Mouse (Mus musculus) splenic B cell, adult 2 months (primary cell): ENCODE results near the gene Hes3.

Experiments used
- DNase-seq: peaks from one replicate; pipeline ENCODE4 v3.0.0-alpha.2; 2011; ENCODE audit warnings: low read depth, low spot score
- H3K27me3 ChIP-seq: 2 replicates; pipeline ENCODE4 v1.6.1; 2012; ENCODE audit warnings: mild to moderate bottlenecking, low read length, moderate library complexity, mixed read lengths; ENCODE audit not compliant: control insufficient read depth, poor library complexity, insufficient read depth, severe bottlenecking
- H3K36me3 ChIP-seq: 2 replicates; pipeline ENCODE4 v1.6.1; 2012; ENCODE audit warnings: mild to moderate bottlenecking, low read length, moderate library complexity, mixed read lengths; ENCODE audit not compliant: control insufficient read depth, poor library complexity, insufficient read depth, severe bottlenecking

The Hes3 gene

DNA sequence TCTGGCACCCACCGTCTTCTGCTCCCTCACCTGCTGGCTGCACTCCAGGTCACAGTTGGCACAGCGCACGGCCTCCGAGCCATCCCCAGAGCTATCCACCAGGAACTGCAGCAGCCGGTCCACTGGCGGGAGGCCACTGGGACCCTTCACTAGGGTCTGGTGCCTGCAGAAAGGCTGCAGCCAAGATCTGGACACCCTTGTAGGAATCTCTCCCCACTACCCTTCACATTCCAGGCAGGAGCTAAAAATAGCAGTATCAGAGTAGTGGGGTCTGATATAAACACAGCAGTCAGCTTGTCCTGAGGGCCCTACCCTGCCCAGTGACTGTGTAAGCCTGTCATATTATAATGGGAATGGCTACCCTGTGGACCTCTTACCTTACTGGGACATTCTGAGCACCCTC, 26.2 kb upstream of the Hes3 start:
- H3K27me3 ChIP-seq = no peaks in the 10 kb centered on the region
- no peaks in the 10 kb centered on the region for H3K36me3 ChIP-seq
- no peak for DNase-seq

DNA sequence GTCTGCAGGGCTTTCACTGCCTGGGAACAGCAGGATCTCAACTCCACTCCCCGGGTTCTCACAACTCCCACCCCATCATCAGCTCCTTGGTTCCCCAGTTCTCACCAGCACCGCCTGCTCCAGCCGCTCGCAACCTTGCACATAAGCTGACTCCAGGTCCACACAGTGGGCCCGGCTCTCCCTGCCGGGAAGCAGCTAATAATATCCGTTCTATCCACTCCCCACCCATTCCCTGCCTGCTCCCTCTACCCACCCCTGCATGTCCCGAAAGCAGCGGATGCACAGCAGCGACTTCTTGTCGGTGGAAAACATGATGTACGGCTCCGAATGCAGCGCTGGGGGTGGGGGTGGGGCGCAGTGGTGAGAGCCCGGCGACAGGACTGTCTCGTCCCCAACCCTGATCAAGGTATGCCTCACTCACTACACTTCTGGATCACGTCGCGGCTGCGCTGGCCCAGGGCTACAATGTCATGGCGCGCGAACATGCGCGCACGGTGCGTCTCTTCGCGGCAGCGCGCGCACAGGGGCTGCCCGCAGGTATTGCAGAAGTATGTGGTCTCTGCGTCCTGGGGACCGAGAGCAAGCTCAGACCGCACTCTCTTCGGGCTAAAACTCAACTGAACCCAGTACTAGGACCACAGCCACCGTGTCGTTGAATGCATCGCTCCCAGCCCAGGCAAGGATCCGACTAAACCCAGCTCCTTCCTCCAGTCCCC, 24.2 kb upstream of the Hes3 start:
- Histone ChIP-seq H3K27me3 (no peaks in the 10 kb centered on the region), H3K36me3 (no peaks in the 10 kb centered on the region)
- peak; percentile 27 for DNase-seq

DNA sequence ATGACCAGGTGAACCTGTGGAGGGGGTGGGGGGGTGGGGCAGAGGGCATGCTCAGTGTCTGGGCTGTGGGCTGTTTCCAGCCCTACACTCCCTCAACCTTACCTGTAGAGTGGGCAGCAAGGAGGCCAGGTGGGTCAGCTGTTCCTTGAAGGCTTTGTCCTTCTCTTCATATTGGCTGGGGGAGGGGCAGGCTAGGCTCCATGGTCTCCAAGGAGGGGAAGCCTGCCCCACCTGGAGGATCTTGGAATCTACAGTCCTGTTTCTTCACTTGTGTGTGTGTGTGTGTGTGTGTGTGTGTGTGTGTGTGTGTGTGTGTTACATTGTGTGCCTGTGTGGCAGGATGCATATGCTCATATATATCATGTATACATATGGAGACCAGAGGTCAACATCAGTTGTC, 22.5 kb upstream of the Hes3 start:
- Histone ChIP-seq H3K27me3 (no peaks in the 10 kb centered on the region), H3K36me3 (no peaks in the 10 kb centered on the region; the same call in 1 of the 2 replicates)
- no peak for DNase-seq

DNA sequence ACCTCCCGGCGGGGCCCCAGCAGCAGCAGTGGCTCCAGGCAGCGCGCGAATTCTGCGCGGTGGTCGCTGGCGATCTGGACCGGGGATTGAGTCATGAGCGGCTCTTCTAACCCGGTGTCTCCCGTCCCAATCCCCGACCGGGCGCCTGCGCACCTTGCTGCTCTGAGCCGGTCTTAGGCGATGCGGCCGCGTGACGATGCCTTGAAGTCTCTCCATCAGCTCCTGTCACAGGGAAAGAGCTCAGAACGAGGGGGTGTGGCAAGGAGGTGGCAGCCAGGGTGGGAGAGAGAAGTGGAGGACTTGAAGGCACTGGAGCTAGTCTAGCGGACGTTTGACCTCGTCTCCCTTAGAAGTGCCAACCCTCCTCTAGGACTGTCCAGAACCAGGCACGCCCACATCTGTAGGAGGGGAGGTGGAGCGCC, 21.8 kb upstream of the Hes3 start:
- DNase-seq = no peak

DNA sequence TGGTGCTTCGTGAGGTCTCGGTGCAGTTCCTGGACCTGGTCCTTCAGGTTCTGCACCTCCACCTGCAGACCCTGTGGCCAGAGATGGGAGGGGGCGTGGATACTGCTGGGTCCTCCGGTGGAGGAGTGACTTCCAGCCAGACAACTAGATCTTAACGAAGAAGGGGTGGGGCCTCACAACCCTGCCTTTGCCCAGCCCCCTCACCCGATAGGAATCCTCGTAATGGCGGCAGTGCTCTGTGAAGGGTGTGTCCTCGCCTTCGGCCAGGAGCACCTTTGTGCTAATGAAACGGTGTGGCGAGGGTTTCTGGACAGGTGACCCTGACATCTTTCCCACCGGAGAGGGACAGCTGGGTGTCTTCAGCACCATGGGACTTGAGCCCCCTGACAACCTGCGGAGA, 20.7 kb upstream of the Hes3 start:
- DNase-seq = no peak
- no peaks in the 10 kb centered on the region for H3K27me3 ChIP-seq
- H3K36me3 ChIP-seq = no peaks in the 10 kb centered on the region; the same call in 1 of the 2 replicates

More for the DNA sequence above, 21.8 kb upstream of the Hes3 start:
- H3K27me3 ChIP-seq = no peaks in the 10 kb centered on the region
- no peaks in the 10 kb centered on the region; the same call in 1 of the 2 replicates for H3K36me3 ChIP-seq

DNA sequence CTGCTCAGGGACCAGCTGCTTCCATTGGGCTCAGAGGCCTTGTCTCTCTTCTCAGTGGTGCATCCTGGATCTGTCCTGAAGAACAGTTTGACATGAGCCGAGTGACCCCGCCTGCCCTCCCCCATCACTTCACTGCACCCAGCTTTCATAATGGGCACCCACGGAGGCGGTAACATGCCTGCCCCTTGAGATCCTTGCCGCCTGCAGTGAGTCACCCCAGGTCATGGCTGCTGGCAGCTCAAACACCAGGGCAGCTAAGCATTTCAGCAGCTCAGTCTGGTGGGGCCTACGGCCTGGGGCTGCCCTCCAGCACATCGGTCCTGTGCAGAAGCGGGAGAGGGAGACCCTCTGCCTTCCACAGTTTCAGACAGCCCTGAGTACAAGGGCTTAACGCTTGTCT, 16.1 kb upstream of the Hes3 start:
- Histone ChIP-seq H3K27me3 (no peaks in the 10 kb centered on the region), H3K36me3 (peaks cover 10% of the 10 kb centered on the region)
- DNase-seq = no peak

DNA sequence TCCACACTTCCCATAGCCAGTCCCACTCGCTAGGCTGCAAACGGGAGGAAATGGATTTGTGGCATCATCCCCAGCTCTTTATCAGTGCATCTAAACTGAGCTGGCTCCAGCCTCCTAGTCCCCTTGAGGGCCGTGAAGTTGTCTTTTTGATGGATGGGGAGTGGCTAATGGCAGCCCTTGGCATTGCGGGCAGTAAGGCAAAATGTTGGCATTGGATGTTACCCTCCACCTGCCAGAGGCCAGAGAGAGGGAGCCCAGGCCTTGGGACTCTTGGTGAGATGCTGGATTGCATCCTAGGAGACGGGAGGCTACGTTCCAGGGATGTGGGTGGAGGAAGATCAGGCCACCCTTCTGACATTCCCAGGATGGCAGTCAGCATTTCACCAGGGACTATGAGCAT, 14.5 kb upstream of the Hes3 start:
- Histone ChIP-seq H3K36me3 (peaks cover 10% of the 10 kb centered on the region), H3K27me3 (no peaks in the 10 kb centered on the region)
- no peak for DNase-seq

DNA sequence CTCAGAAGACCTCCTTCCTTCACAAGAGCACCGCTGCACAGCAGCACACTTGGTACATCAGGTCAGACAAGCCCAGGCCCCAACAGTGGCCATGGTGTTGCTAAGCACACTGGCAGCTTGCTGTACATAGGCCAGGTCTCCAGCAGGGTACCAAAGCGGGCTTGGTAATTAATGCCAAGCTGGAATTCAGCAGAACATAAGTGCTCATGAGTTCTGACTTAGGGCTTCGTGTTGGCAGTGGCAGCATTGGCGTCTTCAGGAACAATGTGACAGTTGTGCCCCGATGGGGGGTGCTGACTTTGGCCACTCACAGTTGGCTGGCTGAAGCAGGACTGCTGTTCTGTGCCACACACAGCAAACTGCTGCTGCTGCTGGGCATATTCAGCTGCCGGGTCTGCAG, 13.2 kb upstream of the Hes3 start:
- Histone ChIP-seq H3K36me3 (peaks cover 10% of the 10 kb centered on the region), H3K27me3 (no peaks in the 10 kb centered on the region)
- DNase-seq = no peak

DNA sequence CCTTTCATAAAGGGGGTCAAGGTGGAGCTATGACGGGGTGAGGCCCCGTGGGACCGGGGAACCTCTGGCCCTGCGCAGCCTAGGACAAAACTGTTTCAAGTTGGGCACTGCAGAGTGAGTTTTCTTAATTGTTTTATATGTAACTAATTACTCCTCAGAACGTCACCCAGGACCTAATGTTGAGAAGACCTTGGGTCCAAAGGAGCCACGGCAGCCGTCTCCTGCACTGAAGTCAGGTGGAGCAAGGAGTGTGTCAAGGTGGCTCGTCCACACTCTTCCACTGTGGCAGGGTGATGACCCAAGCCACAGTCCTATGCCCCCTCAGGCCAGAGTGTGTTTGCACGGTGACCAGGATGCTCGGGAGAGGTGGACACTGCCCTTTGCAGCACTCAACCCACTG, 11.7 kb upstream of the Hes3 start:
- H3K36me3 ChIP-seq = peaks cover 10% of the 10 kb centered on the region
- H3K27me3 ChIP-seq = no peaks in the 10 kb centered on the region
- DNase-seq = no peak

DNA sequence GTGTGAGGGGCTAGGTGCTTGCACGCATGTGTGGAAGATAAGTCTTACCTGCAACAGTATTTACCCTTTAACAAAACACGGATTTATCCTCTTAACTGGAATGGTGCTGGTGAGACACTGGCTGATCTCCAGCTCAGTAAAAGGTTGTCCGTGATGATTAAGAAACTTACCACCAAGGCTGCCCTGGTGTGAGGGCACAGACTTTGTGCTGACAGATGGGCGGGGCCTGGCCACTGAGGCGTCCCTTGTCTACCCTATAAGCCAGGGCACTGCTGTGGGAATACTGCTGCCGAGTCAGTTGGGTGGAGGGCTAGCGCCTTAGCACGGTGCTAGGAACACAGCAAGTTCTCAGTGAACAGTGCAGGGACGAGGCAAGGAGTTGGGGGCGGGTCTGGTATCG, 10.6 kb upstream of the Hes3 start:
- Histone ChIP-seq H3K36me3 (peaks cover 10% of the 10 kb centered on the region), H3K27me3 (no peaks in the 10 kb centered on the region)
- DNase-seq = no peak

DNA sequence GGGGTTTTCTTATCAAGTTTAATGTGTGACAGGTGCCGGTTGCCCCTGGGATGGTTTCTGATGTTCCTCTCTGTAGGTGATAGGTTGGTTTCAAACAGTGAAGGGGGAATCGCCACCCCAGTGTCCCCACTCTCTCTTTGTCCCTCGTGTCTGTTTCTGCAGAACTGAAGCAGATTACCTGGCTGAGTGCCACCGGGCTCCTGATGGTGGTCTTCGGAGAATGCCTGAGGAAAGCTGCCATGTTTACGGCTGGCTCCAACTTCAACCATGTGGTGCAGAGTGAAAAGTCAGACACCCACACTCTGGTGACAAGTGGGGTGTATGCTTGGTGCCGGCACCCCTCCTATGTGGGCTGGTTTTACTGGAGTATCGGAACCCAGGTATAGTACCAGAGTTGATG, 8.9 kb upstream of the Hes3 start:
- no peak for DNase-seq
- Histone ChIP-seq H3K27me3 (no peaks in the 10 kb centered on the region), H3K36me3 (peaks cover 10% of the 10 kb centered on the region)

DNA sequence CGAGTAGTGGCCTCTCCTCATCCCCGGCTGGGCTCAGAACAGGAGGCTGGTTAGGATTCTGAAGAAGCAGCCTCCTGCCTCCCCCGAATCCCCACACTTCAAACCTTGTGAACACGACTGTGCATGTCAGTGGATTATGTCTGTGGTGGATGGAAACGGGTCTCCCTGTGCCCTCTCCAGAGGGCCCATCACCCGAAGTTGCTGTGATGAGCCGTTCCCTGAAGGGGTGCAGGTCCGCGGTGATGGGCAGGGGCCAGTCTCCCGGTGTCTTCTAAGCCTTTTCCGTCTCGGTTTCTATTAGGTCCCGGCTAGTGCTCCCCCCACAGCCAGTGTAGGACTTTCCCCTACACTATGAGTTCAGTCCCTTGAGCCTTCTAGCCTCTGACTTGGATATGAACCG, 7.4 kb upstream of the Hes3 start:
- DNase-seq = no peak
- H3K36me3 ChIP-seq = peaks cover 7% of the 10 kb centered on the region
- no peaks in the 10 kb centered on the region for H3K27me3 ChIP-seq

DNA sequence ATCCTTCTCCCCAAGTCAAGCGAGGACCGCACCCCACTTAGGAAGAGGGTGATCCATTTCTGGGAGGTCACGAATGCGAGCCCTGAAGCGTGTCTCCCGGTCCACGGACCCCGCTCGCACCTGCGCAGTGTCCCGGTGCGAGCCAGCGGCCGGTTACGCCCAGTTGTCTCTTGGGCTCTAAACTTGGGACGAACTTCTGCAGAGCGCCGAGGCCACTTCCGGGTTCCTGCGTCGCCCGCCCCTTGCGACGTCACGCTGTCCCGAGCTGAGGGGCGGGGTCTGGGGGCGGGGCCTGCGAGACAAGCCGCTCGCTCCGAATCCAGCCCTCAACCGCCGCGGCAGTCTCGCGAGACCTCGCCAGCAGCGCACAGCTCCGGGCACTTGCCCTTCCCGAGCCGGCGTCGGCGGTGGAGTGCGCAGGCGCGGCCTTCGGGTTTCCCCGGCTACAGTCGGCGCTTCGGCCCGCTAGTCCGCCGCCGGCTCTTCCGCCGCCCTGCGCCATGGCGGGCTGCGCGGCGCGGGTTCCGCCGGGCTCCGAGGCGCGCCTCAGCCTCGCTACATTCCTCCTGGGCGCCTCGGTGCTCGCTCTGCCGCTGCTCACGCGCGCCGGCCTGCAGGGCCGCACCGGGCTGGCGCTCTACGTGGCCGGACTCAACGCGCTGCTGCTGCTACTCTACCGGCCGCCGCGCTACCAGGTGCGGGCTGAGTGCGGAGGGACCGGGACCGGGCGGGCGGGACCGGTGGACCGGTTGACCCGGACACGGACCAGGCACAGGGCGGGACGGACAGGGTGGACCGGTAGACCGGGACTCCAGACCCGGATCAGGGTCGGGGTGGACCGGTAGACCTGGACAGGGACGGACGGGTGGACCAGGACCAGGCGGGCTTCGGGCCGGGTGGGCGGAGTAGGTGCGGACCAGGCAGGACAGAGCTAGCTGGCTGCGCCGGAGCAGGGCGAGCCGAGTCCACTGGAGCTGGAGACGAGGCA, 5.7 kb upstream of the Hes3 start, which contains the start of gene Icmt:
Gene Icmt, plus strand, starts transcription at position 354 of the 988 bp plus-strand sequence.
- DNase-seq = peak; percentile 100
- no peaks in the 10 kb centered on the region for H3K27me3 ChIP-seq
- no peaks in the 10 kb centered on the region; the same call in 1 of the 2 replicates for H3K36me3 ChIP-seq

DNA sequence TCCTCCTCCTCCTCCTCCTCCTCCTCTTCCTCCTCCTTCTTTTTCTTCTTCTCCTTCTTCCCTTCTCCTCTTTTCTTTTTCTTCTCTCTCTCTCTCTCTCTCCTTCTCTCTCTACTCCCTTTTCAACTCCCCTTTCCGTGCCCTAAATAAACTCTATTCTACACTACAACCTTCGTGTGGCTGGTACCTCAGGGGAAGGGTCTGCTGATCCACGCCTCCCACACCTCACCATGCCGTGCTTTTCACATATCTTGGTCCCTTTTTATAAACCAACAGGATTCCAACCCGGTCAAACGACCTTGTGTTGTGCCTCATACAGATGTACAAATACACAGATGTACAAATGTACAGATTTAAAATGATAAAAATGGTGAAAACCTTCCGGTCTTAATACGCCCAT, 4.9 kb upstream of the Hes3 start:
- DNase-seq = no peak
- H3K36me3 ChIP-seq = no peaks in the 10 kb centered on the region; the same call in 1 of the 2 replicates
- H3K27me3 ChIP-seq = no peaks in the 10 kb centered on the region

DNA sequence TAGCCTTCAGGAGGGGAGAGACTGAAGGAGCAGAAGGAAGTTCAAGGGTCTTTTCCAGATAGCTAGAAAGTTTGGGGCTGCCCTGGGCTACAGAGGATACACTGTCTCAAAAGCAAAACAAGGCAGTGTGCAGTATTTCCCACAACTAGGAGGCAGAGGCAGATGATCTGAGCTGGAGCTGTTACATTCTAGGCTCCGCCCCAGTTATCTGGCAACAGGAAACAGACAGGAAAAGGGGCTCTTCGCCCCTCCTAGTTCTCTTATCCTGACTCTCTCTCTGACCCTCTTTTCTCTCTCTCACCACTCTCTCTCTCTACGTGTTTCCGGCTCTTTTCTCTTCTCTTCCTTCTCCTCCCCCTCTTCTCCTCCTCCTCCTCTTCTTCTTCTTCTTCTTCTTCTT, 4.5 kb upstream of the Hes3 start:
- Histone ChIP-seq H3K27me3 (no peaks in the 10 kb centered on the region), H3K36me3 (no peaks in the 10 kb centered on the region; the same call in 1 of the 2 replicates)
- DNase-seq = no peak
